8 mouse cellular contexts compared by ENCODE assay signal in genomic region chr7:79392860-79393513, GRCm38 (mm10). TPM values are rescaled to one million over a fixed set of nuclear protein-coding genes. Genes with fewer than 3 reads are reported as not detected.
DNase-seq lines count a peak whose midpoint lies in the region; ATAC-seq and TF ChIP-seq lines count a peak whose summit lies in the region.
"Had no signal": no experiment of that assay in that cellular context is flagged by ENCODE, and none has a peak within 500 bp of the region (broad histone marks: within the 10 kb centered on the region; RNA-seq: fewer than 3 reads in every experiment).

No protein-coding gene starts in this region.

- 0 out of 2 replicates have a peak, but pooled peaks have one; percentile 21 for ATAC-seq in embryonic facial prominence, embryonic 11.5 days (replicated peaks; ENCODE audit: insufficient number of reproducible peaks, low FRiP score, low TSS enrichment, low read depth)
- peak; percentile 61 for ATAC-seq in intestine, postnatal 0 days
- ATAC-seq in neural tube, embryonic 12.5 days (ENCODE audit: low FRiP score, low read depth): peak; percentile 31; the same call in 1 of the 2 replicates

- H3K36me3 ChIP-seq in embryonic facial prominence, embryonic 11.5 days (replicated peaks; ENCODE audit: control insufficient read depth, insufficient read depth, low read depth, low read length): no peaks in the 10 kb centered on the region
- H3K36me3 ChIP-seq in intestine, postnatal 0 days (ENCODE audit: control insufficient read depth, insufficient read depth): no peaks in the 10 kb centered on the region
- H3K36me3 ChIP-seq in neural tube, embryonic 12.5 days: no peaks in the 10 kb centered on the region

- H3K27ac ChIP-seq in embryonic facial prominence, embryonic 11.5 days (replicated peaks; ENCODE audit: low read depth, low read length): no peak overlapping the region
- no peak overlapping the region for H3K27ac ChIP-seq in intestine, postnatal 0 days (ENCODE audit: low read depth, low read length)
- no peak overlapping the region for H3K27ac ChIP-seq in neural tube, embryonic 12.5 days

- no peaks in the 10 kb centered on the region for H3K9me3 ChIP-seq in embryonic facial prominence, embryonic 11.5 days (replicated peaks; ENCODE audit: control insufficient read depth, low read length)
- no peaks in the 10 kb centered on the region for H3K9me3 ChIP-seq in intestine, postnatal 0 days (ENCODE audit: control insufficient read depth)
- no peaks in the 10 kb centered on the region for H3K9me3 ChIP-seq in neural tube, embryonic 12.5 days

- H3K4me2 ChIP-seq in embryonic facial prominence, embryonic 11.5 days (ENCODE audit: low read depth, low read length): peak overlapping the region; percentile 91
- peak overlapping the region; percentile 81 for H3K4me2 ChIP-seq in intestine, postnatal 0 days (replicated peaks; ENCODE audit: low read depth)
- H3K4me2 ChIP-seq in neural tube, embryonic 12.5 days (replicated peaks): peak overlapping the region; percentile 98

- no peaks in the 10 kb centered on the region for H3K4me1 ChIP-seq in embryonic facial prominence, embryonic 11.5 days (ENCODE audit: control insufficient read depth, insufficient read depth, low read length)
- no peaks in the 10 kb centered on the region for H3K4me1 ChIP-seq in intestine, postnatal 0 days (replicated peaks; ENCODE audit: control insufficient read depth, insufficient read depth, low read length)
- H3K4me1 ChIP-seq in neural tube, embryonic 12.5 days: peaks cover 15% of the 10 kb centered on the region

- WGBS in embryonic facial prominence, embryonic 11.5 days: 58% methylated on average over 9 of the region's 9 CpGs
- WGBS in intestine, postnatal 0 days: 42% methylated on average over 9 of the region's 9 CpGs
- WGBS in neural tube, embryonic 12.5 days: 72% methylated on average over 9 of the region's 9 CpGs

- peak overlapping the region; percentile 61 for H3K4me3 ChIP-seq in embryonic facial prominence, embryonic 11.5 days (ENCODE audit: low read depth, low read length)
- peak overlapping the region; percentile 51 for H3K4me3 ChIP-seq in intestine, postnatal 0 days (ENCODE audit: low read depth, low read length)
- peak overlapping the region; percentile 57; the same call in 1 of the 2 replicates for H3K4me3 ChIP-seq in neural tube, embryonic 12.5 days

- intact Hi-C loops in gastrocnemius, postnatal 36 days (cut with DNase I): loop anchor here (5.0 kb wide), 1 partner anchor 74 kb away; the partner anchor contains the start of gene Polg

- peak; percentile 48 for DNase-seq in 3134 (ENCODE audit: extremely low read depth, insufficient read length, low spot score)
- DNase-seq in CD4-positive helper T cell, adult 2 months (ENCODE audit: low read depth, low spot score): peak; percentile 84
- peak; percentile 37 for DNase-seq in embryonic facial prominence, embryonic 11.5 days (ENCODE audit: low spot score)
- no peak for DNase-seq in adrenal gland, postnatal 36 days
- DNase-seq in gastrocnemius, postnatal 36 days: no peak

- H3K9ac ChIP-seq in embryonic facial prominence, embryonic 11.5 days (replicated peaks; ENCODE audit: low read length): peak overlapping the region; percentile 74; the same call in 1 of the 2 replicates
- H3K9ac ChIP-seq in intestine, postnatal 0 days (ENCODE audit: low read depth, low read length): 0 out of 2 replicates have a peak overlapping the region, but pooled peaks have one; percentile 53
- no peak overlapping the region for H3K9ac ChIP-seq in neural tube, embryonic 12.5 days

- peak; percentile 53 for TF ChIP-seq CTCF in intestine, postnatal 0 days (IDR thresholded peaks at IDR 0.05; ENCODE audit: low read depth)

- H3K27me3 ChIP-seq in embryonic facial prominence, embryonic 11.5 days (ENCODE audit: control insufficient read depth, insufficient read depth, low read length): no peaks in the 10 kb centered on the region
- no peaks in the 10 kb centered on the region for H3K27me3 ChIP-seq in intestine, postnatal 0 days (replicated peaks; ENCODE audit: control insufficient read depth, insufficient read depth, low read length)
- no peaks in the 10 kb centered on the region for H3K27me3 ChIP-seq in neural tube, embryonic 12.5 days (replicated peaks)

RNA-seq across cellular contexts. Expression of gene Fanci, which starts 1.3 kb away (rescaled TPM):
- 17.4 and 21.4 TPM in 2 replicates for polyA plus RNA-seq in embryonic facial prominence, embryonic 11.5 days (2014; fragmentation: Nextera tagmentation; extraction: Ambion mirVana)
- 1.2 TPM in 2 replicates for polyA plus RNA-seq in intestine, postnatal 0 days (2015; fragmentation: Nextera tagmentation; extraction: Ambion mirVana)
- 9.7 and 10.2 TPM in 2 replicates for polyA plus RNA-seq in neural tube, embryonic 12.5 days (2016; fragmentation: Nextera tagmentation; extraction: Ambion mirVana)
- total RNA-seq in adrenal gland, postnatal 36 days (2021): under 1 TPM; 0.63 to 0.99 TPM
- total RNA-seq in gastrocnemius, postnatal 36 days (2021): under 1 TPM; 0.13 to 0.37 TPM

RNA-seq across cellular contexts. Expression of gene Rlbp1, which starts 6.1 kb away (rescaled TPM):
- polyA plus RNA-seq in embryonic facial prominence, embryonic 11.5 days (2014; fragmentation: Nextera tagmentation; extraction: Ambion mirVana): 1.8 and 3.6 TPM in 2 replicates
- polyA plus RNA-seq in intestine, postnatal 0 days (2015; fragmentation: Nextera tagmentation; extraction: Ambion mirVana): 0.20 and 0.37 TPM in 2 replicates
- polyA plus RNA-seq in neural tube, embryonic 12.5 days (2016; fragmentation: Nextera tagmentation; extraction: Ambion mirVana): 4.7 and 5.0 TPM in 2 replicates
- not detected for total RNA-seq in adrenal gland, postnatal 36 days (2021)
- total RNA-seq in gastrocnemius, postnatal 36 days (2021): not detected
- total RNA-seq: neutrophil, adult 5-6 weeks had no signal

Comparison
In these comparisons a context has a peak if more than half of its experiments do, and no peak if none do; other contexts are left out.
1. DNase-seq: peak in 3134 (single experiment), CD4-positive helper T cell, adult 2 months (single experiment) and embryonic facial prominence, embryonic 11.5 days (single experiment); none in adrenal gland, postnatal 36 days (0 of 2) and gastrocnemius, postnatal 36 days (0 of 2).
2. Peak in every context shown above with its lines, with median percentiles within 50 percentile points of each other: ATAC-seq, H3K4me2 ChIP-seq and H3K4me3 ChIP-seq.